23 mouse cellular contexts compared by ENCODE assay signal in genomic region chr10:63628546-63628945, GRCm38 (mm10).
"Had no signal": no experiment of that assay in that cellular context is flagged by ENCODE, and none has a peak within 500 bp of the region (broad histone marks: within the 10 kb centered on the region; RNA-seq: fewer than 3 reads in every experiment).

No protein-coding gene starts in this region.

- H3K36me3 ChIP-seq: limb, embryonic 12.5 days; liver, embryonic 12.5 days; liver, embryonic 15.5 days; lung, embryonic 15.5 days; midbrain, embryonic 12.5 days; neural tube, embryonic 13.5 days had no signal

- H3K4me2 ChIP-seq: limb, embryonic 12.5 days; liver, embryonic 12.5 days; liver, embryonic 15.5 days; lung, embryonic 15.5 days; midbrain, embryonic 12.5 days; neural tube, embryonic 13.5 days had no signal

- DNase-seq: kidney, adult 18-20 months; kidney, adult 9 months; kidney, postnatal 25 days; layer of hippocampus, adult 9-11 months; layer of hippocampus, postnatal 36 days; liver; lung, adult 18-20 months; lung, postnatal 10 days; lung, postnatal 4 days; retina, postnatal 1 day; thymus, adult 18-20 months; thymus, postnatal 36 days had no signal

- H3K27ac ChIP-seq: kidney, postnatal 0 days; layer of hippocampus, adult 2 months; left cerebral cortex, adult 2 months; limb, embryonic 12.5 days; liver, embryonic 12.5 days; liver, embryonic 15.5 days; lung, embryonic 15.5 days; midbrain, embryonic 12.5 days; neural tube, embryonic 13.5 days had no signal

- H3K9ac ChIP-seq: limb, embryonic 12.5 days; liver, embryonic 12.5 days; liver, embryonic 15.5 days; lung, embryonic 15.5 days; midbrain, embryonic 12.5 days; neural tube, embryonic 13.5 days had no signal

- H3K27me3 ChIP-seq: limb, embryonic 12.5 days; liver, embryonic 12.5 days; liver, embryonic 15.5 days; lung, embryonic 15.5 days; midbrain, embryonic 12.5 days; neural tube, embryonic 13.5 days had no signal

- H3K4me1 ChIP-seq: limb, embryonic 12.5 days; liver, embryonic 12.5 days; liver, embryonic 15.5 days; lung, embryonic 15.5 days; midbrain, embryonic 12.5 days; neural tube, embryonic 13.5 days had no signal

- ATAC-seq: liver, embryonic 12.5 days; midbrain, embryonic 16.5 days had no signal

- H3K9me3 ChIP-seq: limb, embryonic 12.5 days; liver, embryonic 12.5 days; liver, embryonic 15.5 days; lung, embryonic 15.5 days; midbrain, embryonic 12.5 days; neural tube, embryonic 13.5 days had no signal

- H3K4me3 ChIP-seq: layer of hippocampus, adult 2 months; left cerebral cortex, adult 2 months; limb, embryonic 12.5 days; liver, embryonic 12.5 days; liver, embryonic 15.5 days; lung, embryonic 15.5 days; midbrain, embryonic 12.5 days; myocyte; neural tube, embryonic 13.5 days had no signal
